Mouse (Mus musculus) heart, embryonic 12.5 days (tissue): ENCODE data around the gene Med16. TPM values are rescaled to one million over a fixed set of nuclear protein-coding genes. Genes with fewer than 3 reads are reported as not detected.

Source experiments
- ATAC-seq: fragments of 200-750 bp; cut with Nextera tagmentation; 2 replicates; pipeline ENCODE4 v1.8.0; 2017; ENCODE audit warnings: moderate TSS enrichment, moderate library complexity; ENCODE audit not compliant: insufficient number of reproducible peaks, low FRiP score
- H3K27ac ChIP-seq: fragments of 300-500 bp; sonication (generic); 2 replicates; pipeline ENCODE4 v1.5.1; 2016; ENCODE audit warnings: mild to moderate bottlenecking, moderate library complexity; ENCODE audit not compliant: poor library complexity, severe bottlenecking
- H3K27me3 ChIP-seq: fragments of 300-500 bp; sonication (generic); replicated peaks from 2 replicates; pipeline ENCODE4 v1.6.1; 2016; ENCODE audit warnings: mild to moderate bottlenecking, moderate library complexity
- H3K36me3 ChIP-seq: fragments of 300-500 bp; sonication (generic); 2 replicates; pipeline ENCODE4 v1.6.1; 2016; ENCODE audit warnings: mild to moderate bottlenecking, moderate library complexity
- H3K4me1 ChIP-seq: fragments of 300-500 bp; sonication (generic); replicated peaks from 2 replicates; pipeline ENCODE4 v1.6.1; 2016; ENCODE audit warnings: mild to moderate bottlenecking
- H3K4me2 ChIP-seq: fragments of 300-500 bp; sonication (generic); 2 replicates; pipeline ENCODE4 v1.6.1; 2016; ENCODE audit warnings: mild to moderate bottlenecking, moderate library complexity
- H3K4me3 ChIP-seq: fragments of 300-500 bp; sonication (generic); 2 replicates; pipeline ENCODE4 v1.5.1; 2016; ENCODE audit warnings: mild to moderate bottlenecking
- H3K9ac ChIP-seq: fragments of 300-500 bp; sonication (generic); 2 replicates; pipeline ENCODE4 v1.6.1; 2016; ENCODE audit warnings: mild to moderate bottlenecking, moderate library complexity
- H3K9me3 ChIP-seq: fragments of 300-500 bp; sonication (generic); replicated peaks from 2 replicates; pipeline ENCODE4 v1.6.1; 2016; ENCODE audit warnings: mild to moderate bottlenecking, moderate library complexity
- WGBS: fragments of 180-500 bp; shearing (Covaris S2); methylation state at CpG from one replicate; pipeline ENCODE4 v1.1.7; 2016; 5-methylcytosine and 5-hydroxymethylcytosine counted together
- polyA plus RNA-seq: library from polyadenylated mRNA; unstranded; fragments of >200 nt; fragmentation: Nextera tagmentation; extraction: Ambion mirVana; gene quantifications from 2 replicates; pipeline ENCODE4 v1.2.1, GENCODE M21; 2016

Gene Med16
- 48.3 and 50.1 TPM in 2 replicates for polyA plus RNA-seq

- Histone ChIP-seq H3K36me3 (peaks cover 66% of the 10 kb centered on the region), H3K27ac (peak within 1 kb of the TSS; percentile 97), H3K27me3 (no peaks in the 10 kb centered on the region), H3K4me1 (peaks cover 10% of the 10 kb centered on the region), H3K9me3 (no peaks in the 10 kb centered on the region), H3K4me2 (peak within 1 kb of the TSS; percentile 54), H3K4me3 (peak within 1 kb of the TSS; percentile 86), H3K9ac (peak within 1 kb of the TSS; percentile 94)
- WGBS, result 2% methylated on average over 52 of the region's 52 CpGs
- ATAC-seq, result peak; percentile 97
Observed at GRCm38 (mm10) chr10:79908167-79909091, at the start of gene Med16. TSS of gene Med16 (minus strand) at chr10:79908923.

DNA sequence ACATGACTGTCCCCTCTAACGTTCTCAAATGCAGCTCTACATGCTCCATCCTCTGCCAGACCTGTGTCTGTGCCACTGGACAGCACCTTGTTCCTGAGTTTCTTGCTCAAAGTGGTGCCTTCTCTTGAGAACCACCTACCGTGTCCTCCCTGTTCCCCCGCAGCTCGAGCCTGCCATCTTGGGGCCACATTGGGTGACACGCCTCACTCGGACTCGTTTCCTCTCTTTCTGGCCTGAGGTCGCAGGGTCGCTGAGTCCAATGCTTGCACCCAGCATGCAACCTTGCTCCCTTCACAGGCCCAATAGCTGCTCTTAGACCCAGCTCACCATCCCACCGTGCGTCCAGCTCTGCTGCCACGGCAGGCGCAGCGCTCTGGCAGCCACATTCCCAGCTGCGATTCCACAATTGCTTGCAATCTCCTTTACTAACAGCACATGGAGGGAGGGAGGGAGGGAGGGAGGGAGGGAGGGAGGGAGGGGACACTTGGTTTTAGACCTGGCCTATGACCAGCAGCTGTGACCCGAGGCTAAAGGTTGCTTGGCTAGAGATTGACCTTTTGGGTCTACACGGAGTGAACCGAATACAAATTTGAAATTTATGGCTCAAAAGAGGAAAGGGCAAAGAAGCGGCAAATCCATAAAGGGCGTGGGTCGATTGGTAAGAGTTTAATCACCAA, 49.6 kb upstream of the Med16 start:
- Histone ChIP-seq H3K4me1 (peaks cover 11% of the 10 kb centered on the region), H3K9ac (peak overlapping the region; percentile 50; the same call in 1 of the 2 replicates), H3K9me3 (no peaks in the 10 kb centered on the region), H3K4me3 (peak overlapping the region; percentile 20; the same call in 1 of the 2 replicates), H3K27ac (no peak overlapping the region), H3K4me2 (peak overlapping the region; percentile 50), H3K27me3 (no peaks in the 10 kb centered on the region), H3K36me3 (peaks cover 28% of the 10 kb centered on the region)
- 0 out of 2 replicates have a peak, but pooled peaks have one; percentile 10 for ATAC-seq
- 18% methylated on average over 21 of the region's 21 CpGs for WGBS

DNA sequence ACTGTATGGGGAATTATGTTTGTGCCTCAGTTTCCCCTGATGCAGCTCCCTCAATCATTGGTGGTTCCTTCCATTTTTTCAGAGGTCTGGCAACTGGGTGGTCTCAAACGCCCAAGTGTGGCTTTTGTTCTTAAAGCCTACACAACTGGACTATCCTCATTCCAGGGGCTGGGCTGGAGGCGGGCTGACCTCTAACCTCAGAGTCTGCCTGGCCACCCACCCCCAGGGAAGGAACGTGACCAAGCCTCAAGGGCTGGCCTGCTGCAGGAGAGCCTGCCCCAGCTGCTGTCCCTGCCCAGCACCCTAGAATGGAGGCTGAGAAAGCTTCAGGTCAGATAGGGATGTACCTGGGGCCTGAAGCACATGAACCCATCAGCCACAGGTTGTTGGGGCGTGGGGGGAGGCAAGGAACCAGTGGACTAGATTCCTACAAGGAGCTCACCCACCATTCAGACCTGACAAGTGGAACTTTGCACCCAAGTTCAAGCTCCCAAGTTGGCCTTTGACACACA, 48.0 kb upstream of the Med16 start:
- Histone ChIP-seq H3K27ac (no peak overlapping the region), H3K9ac (no peak overlapping the region), H3K4me3 (no peak overlapping the region), H3K4me2 (no peak overlapping the region), H3K9me3 (no peaks in the 10 kb centered on the region), H3K27me3 (no peaks in the 10 kb centered on the region), H3K4me1 (peaks cover 11% of the 10 kb centered on the region), H3K36me3 (peaks cover 24% of the 10 kb centered on the region)
- no peak for ATAC-seq
- WGBS, result 39% methylated on average over 4 of the region's 4 CpGs

DNA sequence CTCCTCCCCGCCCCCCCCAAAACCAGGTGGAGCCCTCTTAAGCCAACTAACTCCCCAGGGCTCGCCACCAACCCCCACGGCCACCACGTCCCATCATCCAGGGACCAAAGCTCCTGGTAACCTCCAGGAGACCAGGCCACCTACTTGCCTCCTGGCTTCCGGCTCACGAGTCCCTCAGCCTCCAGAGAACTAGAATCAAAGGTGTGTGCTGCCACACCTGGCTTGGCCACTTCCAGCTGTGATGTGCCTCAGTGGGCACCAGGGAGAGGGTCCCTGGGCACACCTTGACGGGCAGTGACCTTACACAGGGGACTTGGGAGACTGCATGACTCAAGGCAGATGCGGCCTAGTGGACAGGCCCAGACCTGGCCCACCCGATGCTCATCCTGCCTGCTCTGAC, 47.0 kb upstream of the Med16 start:
- no peak overlapping the region for H3K27ac ChIP-seq
- H3K4me2 ChIP-seq, result no peak overlapping the region
- H3K36me3 ChIP-seq, result peaks cover 29% of the 10 kb centered on the region
- no peak overlapping the region for H3K9ac ChIP-seq
- H3K4me1 ChIP-seq, result peaks cover 6% of the 10 kb centered on the region
- no peaks in the 10 kb centered on the region for H3K27me3 ChIP-seq
- no peaks in the 10 kb centered on the region for H3K9me3 ChIP-seq
- no peak overlapping the region for H3K4me3 ChIP-seq
- ATAC-seq, result no peak
- WGBS, result 67% methylated on average over 9 of the region's 9 CpGs

DNA sequence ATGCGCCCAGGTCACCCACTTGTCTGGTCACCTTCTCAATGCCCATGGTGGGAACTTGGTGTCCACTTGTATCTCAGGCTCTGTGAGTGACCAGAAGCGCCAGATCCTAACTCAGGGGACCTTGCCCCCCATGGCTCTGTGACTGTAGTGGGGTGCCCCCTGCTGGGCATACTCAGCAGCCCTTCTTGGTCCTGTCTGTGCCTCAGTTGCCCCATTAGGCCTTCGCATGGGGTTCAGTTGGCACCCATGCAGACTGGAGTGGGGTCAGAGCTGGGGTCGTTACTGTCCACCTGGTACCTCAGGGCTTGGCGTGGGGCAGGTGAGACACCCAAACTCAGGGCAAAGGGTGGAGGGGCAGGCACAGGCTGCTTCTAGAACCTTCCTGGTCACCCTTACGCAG, 45.2 kb upstream of the Med16 start:
- Histone ChIP-seq H3K27me3 (no peaks in the 10 kb centered on the region), H3K9me3 (no peaks in the 10 kb centered on the region), H3K4me3 (no peak overlapping the region), H3K36me3 (peaks cover 46% of the 10 kb centered on the region), H3K4me2 (no peak overlapping the region), H3K9ac (no peak overlapping the region), H3K4me1 (peaks cover 4% of the 10 kb centered on the region), H3K27ac (no peak overlapping the region)
- 86% methylated on average over 6 of the region's 6 CpGs for WGBS
- ATAC-seq, result no peak

GRCm38 (mm10) chr10:79950661-79951060, 41.9 kb upstream of the Med16 start:
- 81% methylated on average over 18 of the region's 18 CpGs for WGBS
- Histone ChIP-seq H3K9ac (no peak overlapping the region), H3K4me3 (no peak overlapping the region), H3K4me2 (no peak overlapping the region), H3K9me3 (no peaks in the 10 kb centered on the region), H3K36me3 (peaks cover 61% of the 10 kb centered on the region), H3K4me1 (peaks cover 21% of the 10 kb centered on the region), H3K27ac (no peak overlapping the region), H3K27me3 (no peaks in the 10 kb centered on the region)
- ATAC-seq, result no peak

DNA sequence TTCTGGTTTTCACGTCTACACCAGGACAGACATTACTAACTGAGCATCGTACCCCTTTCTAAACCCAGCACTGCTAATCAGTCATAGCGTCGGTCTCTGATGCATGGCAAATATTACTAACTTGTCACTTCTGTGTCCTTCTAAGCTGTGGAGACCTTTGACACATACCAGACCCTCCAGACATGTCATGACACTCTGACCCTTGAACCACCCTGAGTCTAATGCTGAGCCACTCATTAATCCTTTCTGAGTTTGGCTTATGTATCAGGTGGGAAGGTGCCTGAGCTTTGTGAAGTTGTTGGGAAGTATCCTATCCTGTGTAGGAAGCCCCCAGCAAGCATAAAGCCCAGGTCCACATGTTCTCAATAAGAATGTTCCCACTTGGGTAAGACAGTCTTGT, 41.1 kb upstream of the Med16 start:
- H3K36me3 ChIP-seq, result peaks cover 61% of the 10 kb centered on the region
- ATAC-seq, result no peak
- no peak overlapping the region for H3K9ac ChIP-seq
- peaks cover 29% of the 10 kb centered on the region for H3K4me1 ChIP-seq
- no peak overlapping the region for H3K4me3 ChIP-seq
- H3K9me3 ChIP-seq, result no peaks in the 10 kb centered on the region
- 70% methylated on average over 4 of the region's 4 CpGs for WGBS
- no peak overlapping the region for H3K4me2 ChIP-seq
- no peak overlapping the region for H3K27ac ChIP-seq
- no peaks in the 10 kb centered on the region for H3K27me3 ChIP-seq

DNA sequence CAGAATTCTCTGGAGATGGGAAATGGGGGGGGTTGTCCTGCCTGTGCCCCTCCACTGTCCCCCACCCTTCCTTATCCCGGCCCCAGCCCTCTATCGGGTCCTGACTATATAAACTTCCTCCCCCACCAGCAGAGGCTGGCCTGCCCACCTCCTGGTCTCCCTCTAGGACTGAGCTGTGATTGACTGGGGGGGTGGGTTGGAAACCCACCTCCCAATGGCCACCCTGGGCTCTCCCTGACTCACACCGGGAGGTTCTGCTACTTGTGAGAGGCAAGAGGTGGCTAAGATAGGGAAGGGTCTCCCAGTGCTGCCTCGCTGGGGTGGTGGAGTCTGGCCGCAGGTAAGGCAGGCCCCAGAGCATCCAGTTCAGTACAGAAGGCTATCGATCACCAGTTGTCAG, 38.8 kb upstream of the Med16 start:
- WGBS, result 62% methylated on average over 6 of the region's 6 CpGs
- H3K4me1 ChIP-seq, result peaks cover 40% of the 10 kb centered on the region
- peak overlapping the region; percentile 48 for H3K4me2 ChIP-seq
- peak overlapping the region; percentile 48 for H3K9ac ChIP-seq
- no peaks in the 10 kb centered on the region for H3K9me3 ChIP-seq
- peaks cover 45% of the 10 kb centered on the region for H3K36me3 ChIP-seq
- H3K27me3 ChIP-seq, result no peaks in the 10 kb centered on the region
- ATAC-seq, result no peak
- peak overlapping the region; percentile 73 for H3K27ac ChIP-seq
- H3K4me3 ChIP-seq, result peak overlapping the region; percentile 4; the same call in 1 of the 2 replicates

DNA sequence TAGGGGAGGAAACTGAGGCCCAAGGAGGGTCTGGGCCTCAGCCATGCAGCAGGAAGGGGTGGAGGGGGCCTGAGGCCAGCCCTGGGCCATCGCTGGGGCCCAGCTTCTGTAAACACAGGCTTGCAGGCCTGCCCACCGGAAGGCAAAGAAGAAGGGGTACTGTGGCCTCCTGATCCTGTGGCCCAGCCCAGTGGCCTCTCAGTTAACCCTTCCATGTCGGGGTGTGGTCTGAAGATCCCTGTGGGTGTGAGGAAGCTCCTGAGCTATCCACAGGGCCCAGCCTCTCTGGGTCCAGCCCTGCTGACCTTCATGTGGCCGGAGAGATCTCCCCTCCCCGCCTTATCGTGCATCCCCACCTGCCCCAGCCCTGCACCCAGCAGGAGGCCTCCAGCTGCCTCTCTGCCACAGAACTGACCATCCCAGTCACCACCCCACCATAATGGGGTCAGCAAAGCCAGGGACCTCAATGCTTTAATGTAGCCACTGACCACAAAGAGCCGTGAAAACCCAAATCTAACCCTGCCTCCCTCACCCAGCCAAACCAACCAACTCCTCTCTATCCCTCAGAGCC, 38.1 kb upstream of the Med16 start:
- no peaks in the 10 kb centered on the region for H3K9me3 ChIP-seq
- H3K4me3 ChIP-seq, result peak overlapping the region; percentile 8; the same call in 1 of the 2 replicates
- peaks cover 49% of the 10 kb centered on the region for H3K36me3 ChIP-seq
- peaks cover 40% of the 10 kb centered on the region for H3K4me1 ChIP-seq
- H3K9ac ChIP-seq, result peak overlapping the region; percentile 48
- H3K27ac ChIP-seq, result peak overlapping the region; percentile 73
- H3K27me3 ChIP-seq, result no peaks in the 10 kb centered on the region
- peak; percentile 88 for ATAC-seq
- WGBS, result 21% methylated on average over 7 of the region's 7 CpGs
- peak overlapping the region; percentile 48 for H3K4me2 ChIP-seq

GRCm38 (mm10) chr10:79945507-79946234, 36.9 kb upstream of the Med16 start:
- H3K4me1 ChIP-seq, result peaks cover 47% of the 10 kb centered on the region
- peaks cover 39% of the 10 kb centered on the region for H3K36me3 ChIP-seq
- H3K27ac ChIP-seq, result peak overlapping the region; percentile 73

More at GRCm38 (mm10) chr10:79945507-79946234, 36.9 kb upstream of the Med16 start:
- Histone ChIP-seq H3K9me3 (no peaks in the 10 kb centered on the region), H3K4me3 (no peak overlapping the region), H3K9ac (peak overlapping the region; percentile 48), H3K4me2 (peak overlapping the region; percentile 48), H3K27me3 (no peaks in the 10 kb centered on the region)
- peak; percentile 20; the same call in 1 of the 2 replicates for ATAC-seq
- WGBS, result 35% methylated on average over 16 of the region's 16 CpGs
